Mouse (Mus musculus) ovary, adult 18-20 months (tissue): ENCODE measurements around the gene Slc51a.

ENCODE experiments used
- DNase-seq: peaks from one replicate; pipeline ENCODE4 v3.0.0; 2022; ENCODE audit warnings: low spot score, mixed read lengths

The Slc51a gene

GRCm38 (mm10) chr16:32487234-32488111 is at the start of gene Slc51a:
TSS of gene Slc51a (minus strand) at chr16:32487879.
- no peak for DNase-seq

GRCm38 (mm10) chr16:32535157-32535751 is 47.6 kb upstream of the Slc51a start:
- no peak for DNase-seq

GRCm38 (mm10) chr16:32532878-32533826 is 45.5 kb upstream of the Slc51a start:
- no peak for DNase-seq

GRCm38 (mm10) chr16:32526906-32527305 is 39.2 kb upstream of the Slc51a start:
- DNase-seq, result no peak

GRCm38 (mm10) chr16:32524244-32524615 is 36.6 kb upstream of the Slc51a start:
- no peak for DNase-seq

GRCm38 (mm10) chr16:32523462-32524243 is 36.0 kb upstream of the Slc51a start:
- DNase-seq, result no peak

- no peak for DNase-seq
Observed at GRCm38 (mm10) chr16:32522578-32523194, 35.0 kb upstream of the Slc51a start.

GRCm38 (mm10) chr16:32520372-32520748 is 32.7 kb upstream of the Slc51a start:
- DNase-seq, result no peak

- DNase-seq, result no peak
Observed at GRCm38 (mm10) chr16:32519656-32520371, 32.1 kb upstream of the Slc51a start.

- DNase-seq, result no peak
Observed at GRCm38 (mm10) chr16:32517785-32518481, 30.3 kb upstream of the Slc51a start.

- DNase-seq, result no peak
Observed at GRCm38 (mm10) chr16:32516006-32516962, 28.6 kb upstream of the Slc51a start.

- DNase-seq, result no peak
Observed at GRCm38 (mm10) chr16:32513948-32514347, 26.3 kb upstream of the Slc51a start.

- DNase-seq, result no peak
Observed at GRCm38 (mm10) chr16:32513401-32513800, 25.7 kb upstream of the Slc51a start.

GRCm38 (mm10) chr16:32512921-32513320 is 25.2 kb upstream of the Slc51a start:
- DNase-seq, result no peak

GRCm38 (mm10) chr16:32511827-32512490 is 24.3 kb upstream of the Slc51a start:
- no peak for DNase-seq

GRCm38 (mm10) chr16:32511338-32511734 is 23.7 kb upstream of the Slc51a start:
- no peak for DNase-seq

- DNase-seq, result no peak
Observed at GRCm38 (mm10) chr16:32510399-32511337, 23.0 kb upstream of the Slc51a start.
